Mouse (Mus musculus) lung, adult 18-20 months (tissue): ENCODE measurements around the gene Shprh.
"Not testable (repeated sequence)": the region's sequence is repeated elsewhere in the genome, so short reads cannot be mapped to it uniquely, and the experiment has no call there.

ENCODE experiments used
- DNase-seq, 2 experiments: peaks; one replicate each; pipeline ENCODE4 v3.0.0; 2022; ENCODE audit warnings: mixed read lengths in 2 of 2

Gene Shprh

DNA sequence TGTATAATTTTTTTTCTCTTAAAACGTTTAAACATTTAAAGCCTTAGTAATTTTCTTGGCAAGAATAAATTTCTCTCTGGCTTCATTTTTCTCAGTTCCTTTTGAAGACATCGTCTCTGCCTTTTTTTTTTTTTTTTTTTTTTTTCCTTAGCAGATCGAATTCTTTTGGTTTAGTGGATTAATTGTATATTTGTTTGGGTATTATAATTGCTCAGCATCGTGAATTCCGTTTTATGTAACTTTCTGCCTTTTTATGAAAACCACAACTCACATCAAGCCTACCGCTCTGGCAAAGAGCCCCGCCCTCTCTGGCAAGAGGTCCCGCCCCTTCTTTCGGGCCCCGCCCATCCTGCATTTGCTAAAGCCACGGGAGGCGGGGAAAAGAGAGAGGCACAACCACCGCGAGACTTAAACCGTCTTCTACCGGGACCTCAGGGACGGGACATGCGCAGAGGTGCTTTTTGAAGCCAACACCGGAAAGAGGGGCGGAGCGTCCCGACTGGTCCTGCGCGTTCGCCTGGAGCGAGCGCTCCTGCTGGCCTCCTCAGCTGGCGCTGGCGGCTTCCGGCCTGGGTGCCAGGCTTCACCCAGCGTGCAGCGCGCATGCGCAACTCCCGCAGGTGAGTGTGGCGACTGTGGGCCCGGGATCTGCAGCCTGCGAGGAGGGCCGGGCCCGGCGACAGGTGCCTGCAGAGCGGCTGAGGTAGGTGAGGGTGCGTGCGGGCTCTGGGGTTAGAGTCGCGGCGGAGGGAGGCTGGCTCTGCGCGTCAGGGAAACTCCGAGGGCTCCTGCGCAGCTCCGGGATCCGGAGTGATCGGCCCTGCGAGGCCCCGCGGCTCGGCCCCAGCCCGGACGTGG, at the start of gene Shprh:
TSS of gene Shprh (plus strand) at position 544 of the 858 bp plus-strand sequence.
- peak; percentile 99 for DNase-seq

DNA sequence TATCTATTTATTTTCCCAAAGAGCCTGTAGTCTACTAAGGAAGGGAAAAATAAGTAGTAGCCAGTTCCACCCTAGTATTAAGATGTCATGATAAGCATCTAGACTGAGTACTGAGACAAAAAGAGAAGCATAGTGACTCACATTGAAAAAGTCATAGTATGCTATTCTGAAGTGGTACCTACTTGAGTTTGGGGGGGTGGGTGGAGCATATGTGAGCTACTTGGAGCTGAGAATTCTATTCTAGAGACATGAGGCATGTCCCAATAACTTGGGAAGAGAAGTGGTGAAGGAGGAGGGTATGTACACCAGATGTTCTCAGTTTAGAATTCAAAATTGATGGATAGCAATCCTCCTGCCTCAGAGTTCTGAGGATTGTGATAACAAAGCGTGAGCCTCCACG, 27.4 kb upstream of the Shprh start:
- no peak for DNase-seq

DNA sequence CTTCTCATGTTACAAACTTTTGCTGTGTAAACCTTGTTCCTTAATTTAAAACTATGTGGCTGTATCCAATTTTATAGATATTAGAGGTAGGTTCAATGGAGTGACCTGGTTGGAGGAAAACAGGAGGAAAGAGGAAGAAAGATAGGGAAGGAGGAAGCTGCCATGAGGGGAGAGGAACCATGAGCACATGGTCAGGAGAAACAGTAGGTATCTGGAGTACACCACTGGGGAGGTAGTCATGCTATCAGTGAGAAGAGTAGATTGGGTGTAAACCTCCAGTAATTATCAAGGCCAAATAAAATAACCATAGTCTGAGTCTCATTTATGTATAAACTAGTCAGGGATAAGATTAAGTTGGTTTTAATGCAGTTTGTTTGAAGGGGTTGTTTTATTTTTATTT, 3.6 kb upstream of the Shprh start:
- DNase-seq, result no peak

DNA sequence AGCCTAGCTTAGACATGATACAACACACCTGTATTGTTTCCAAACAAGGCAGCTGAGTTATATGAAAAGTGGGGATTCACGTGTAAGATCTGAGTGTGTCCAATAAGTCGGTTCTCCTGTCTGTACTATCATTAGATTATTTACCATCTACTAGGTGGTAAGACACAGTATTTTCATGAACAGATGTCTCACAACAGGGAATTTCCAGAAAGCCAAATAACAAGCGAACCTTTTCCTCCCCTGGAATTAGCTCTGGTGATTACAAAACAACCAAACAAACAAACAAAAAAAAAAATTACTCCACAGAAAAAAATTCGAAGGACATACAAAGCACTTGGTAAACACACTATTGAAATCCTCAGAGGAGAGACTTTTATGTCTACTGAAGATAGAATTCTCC, 781 bp upstream of the Shprh start:
- no peak for DNase-seq

DNA sequence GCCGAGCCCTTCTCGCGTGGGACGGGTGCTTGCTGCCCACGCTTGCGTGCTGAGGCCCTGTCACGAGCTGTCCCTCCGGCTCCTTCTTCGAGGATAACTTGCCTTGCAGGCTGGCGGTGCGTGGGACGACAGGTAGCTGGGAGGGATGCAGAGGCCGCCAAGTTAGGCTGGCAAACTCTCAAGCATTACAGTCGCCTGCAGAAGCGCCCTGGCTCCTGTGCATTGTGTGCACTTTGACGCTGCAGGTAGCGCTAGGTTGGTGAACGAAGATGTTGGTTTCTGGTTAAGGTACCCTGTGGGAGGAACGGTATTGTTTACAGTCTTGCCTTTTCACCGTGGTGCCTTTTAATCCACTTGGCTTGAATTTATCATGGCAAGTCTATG, 507 bp downstream of the Shprh start:
- DNase-seq, result no peak

DNA sequence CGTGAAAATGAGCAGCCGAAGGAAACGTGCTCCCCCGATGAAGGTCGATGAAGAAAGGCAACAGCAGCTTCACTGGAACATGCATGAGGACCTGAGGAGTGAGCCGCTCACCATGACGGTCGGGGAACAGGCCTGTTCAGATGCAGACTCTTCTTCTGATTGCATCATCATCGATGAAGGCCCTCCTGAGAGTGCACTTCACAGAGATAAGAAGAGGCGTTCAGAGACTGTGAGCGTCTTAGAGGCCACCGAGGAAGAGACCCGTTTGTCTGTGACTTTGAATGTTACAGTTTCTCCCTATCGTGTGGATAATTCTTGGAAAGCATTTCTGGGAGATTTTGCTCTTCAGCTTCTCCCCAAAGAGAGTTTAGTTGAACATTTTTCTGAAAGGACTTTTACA, 2.4 kb downstream of the Shprh start:
- no peak for DNase-seq

DNA sequence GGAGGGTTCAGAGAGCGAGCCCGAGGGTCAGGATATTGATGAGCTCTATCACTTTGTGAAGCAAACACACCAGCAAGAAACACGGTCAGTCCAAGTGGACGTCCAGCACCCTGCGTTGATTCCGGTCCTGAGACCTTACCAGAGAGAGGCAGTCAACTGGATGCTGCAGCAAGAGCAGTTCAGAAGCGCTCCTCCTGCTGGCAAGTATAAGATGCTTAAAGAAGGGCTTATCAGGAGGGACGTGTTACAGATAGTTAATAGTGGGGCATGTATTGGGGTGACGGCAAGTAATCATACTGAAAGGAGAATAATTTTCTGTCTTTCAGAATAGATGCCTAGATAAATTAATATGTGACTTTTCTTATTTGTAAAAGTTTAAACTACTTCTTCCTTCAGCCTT, 7.8 kb downstream of the Shprh start:
- DNase-seq, result no peak

DNA sequence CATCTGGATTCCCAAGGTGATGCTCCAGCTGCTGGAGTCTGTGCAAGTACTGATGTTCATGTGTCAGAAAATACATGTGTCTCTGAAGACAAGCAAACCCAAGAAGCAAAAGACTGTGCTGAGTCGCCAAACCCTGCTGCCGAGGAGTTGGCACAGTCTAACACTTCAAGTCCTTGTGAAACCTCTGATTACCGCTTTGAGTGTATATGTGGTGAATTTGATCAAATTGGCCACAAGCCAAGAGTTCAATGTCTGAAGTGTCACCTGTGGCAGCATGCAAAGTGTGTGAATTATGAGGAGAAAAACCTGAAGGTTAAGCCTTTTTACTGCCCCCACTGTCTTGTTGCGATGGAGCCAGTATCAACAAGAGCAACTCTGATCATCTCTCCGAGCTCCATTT, 15.3 kb downstream of the Shprh start:
- no peak for DNase-seq

DNA sequence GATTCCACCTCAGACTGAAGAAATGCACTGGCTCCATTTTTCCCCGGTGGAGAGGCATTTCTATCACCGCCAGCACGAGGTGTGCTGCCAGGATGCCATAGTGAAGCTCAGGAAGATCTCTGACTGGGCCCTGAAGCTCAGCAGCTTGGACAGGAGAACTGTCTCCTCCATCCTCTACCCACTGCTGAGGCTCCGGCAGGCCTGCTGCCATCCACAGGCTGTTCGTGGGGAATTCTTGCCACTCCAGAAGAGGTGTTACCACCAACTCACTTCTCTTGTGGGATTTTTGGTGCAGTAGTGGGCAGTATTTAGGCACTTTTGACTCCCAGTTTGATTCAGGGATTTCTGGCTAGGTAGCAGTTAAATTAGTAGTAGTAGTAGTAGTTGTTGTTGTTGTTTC, 21.0 kb downstream of the Shprh start:
- no peak for DNase-seq

DNA sequence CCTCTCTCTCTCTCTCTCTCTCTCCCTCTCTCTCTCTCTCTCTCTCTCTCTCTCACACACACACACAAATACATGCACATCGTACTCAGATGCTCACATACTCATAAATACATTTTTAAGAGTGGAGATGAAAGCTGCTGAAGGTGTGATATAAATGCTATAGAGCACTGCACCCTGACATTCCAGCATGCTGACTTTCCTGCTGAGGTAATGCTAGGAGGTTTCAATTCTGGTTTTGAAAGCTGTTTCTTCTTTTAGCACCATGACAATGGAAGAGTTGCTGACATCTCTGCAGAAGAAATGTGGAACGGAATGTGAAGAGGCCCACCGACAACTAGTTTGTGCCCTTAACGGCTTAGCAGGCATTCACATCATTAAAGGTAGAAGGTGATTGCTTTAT, 22.4 kb downstream of the Shprh start:
- DNase-seq, result no peak

DNA sequence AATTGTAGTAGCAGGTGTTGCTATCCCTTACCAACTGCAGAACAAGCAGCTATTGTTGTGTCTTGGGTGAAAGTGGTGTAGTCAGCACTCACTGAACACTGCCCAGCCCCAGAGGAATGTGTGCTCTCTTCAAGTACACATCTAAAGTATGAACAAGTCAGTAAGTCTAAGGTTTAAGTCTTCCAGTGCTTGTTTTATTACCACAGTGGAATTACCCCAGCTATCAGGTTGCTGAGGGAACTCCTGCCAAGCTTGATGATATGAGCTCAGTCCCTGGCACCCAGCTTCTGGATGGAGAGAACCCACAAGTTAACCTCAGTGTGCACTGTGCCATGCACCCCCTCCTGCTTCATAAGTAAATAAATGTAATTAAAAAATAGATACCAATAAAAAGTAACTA, 23.3 kb downstream of the Shprh start:
- DNase-seq, result peak; percentile 5 to 22

DNA sequence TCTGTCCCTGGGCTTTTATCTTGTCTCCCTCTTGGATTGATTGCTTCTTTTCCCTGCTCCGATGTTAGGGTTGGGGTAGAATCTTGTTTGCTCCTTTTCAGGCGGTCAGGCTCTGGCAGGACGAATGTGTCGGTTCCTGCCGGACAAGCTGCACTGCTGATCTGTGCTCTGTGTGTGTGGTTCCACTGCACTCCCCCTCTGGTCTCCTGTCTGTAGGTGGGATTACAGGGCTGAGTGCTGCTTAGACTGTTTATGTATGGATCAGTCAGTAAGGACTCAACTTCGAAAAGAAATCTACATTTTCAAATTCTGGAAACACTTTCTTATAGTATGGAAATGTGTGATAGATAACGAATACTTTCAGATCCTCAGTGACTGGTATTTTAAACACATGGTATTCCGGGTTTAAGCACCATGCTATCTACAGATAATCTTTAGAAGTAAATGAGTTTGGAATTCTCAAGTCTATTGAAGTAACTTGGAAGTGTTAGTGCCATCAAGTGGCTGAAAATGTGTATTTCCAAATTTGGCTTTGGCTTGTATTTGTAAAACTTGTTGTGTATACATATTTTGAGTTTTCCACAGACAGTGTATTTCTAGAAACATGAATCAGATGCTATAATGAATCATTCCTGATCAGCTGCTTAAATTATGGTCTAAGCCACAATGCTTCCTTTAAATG, 26.7 kb downstream of the Shprh start:
- no peak for DNase-seq

DNA sequence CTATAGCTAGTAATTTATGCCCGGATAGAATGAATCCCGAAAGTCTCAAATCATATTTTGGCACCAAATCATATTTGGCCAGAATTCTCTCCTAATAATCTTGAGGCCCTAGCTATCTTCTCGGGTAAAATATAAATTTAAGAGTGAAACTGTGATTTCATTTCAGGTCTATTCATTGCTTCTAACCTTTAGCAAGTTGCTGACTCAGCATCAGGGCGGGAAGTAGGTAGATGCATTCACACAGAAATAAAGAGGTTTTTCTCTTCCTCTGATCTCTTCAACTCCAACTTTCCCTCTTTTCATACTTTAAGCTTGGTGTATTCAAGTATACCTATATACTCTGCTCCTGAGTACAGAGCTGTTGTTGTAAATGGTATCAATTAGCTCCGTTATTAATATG, 30.9 kb downstream of the Shprh start:
- DNase-seq, result no peak

DNA sequence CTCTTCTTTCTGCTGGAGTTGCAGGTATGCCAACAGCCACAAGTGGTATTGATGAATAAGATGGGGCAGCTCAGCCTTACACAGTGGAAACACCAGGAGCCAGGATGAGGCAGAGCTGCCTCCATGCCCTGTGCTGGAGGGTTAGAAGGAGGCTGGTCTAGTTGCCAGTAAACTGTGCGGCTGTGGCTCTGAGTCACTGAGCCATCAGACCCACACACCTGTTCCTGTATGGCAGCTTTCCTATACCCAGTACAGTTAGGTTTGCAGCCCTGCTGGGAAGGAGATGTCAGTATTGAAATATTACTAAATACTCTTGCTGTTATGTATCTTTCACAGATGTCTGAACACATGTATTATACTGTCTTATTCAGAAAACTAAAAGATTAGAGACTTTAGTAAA, 48.1 kb downstream of the Shprh start:
- DNase-seq, result no peak

DNA sequence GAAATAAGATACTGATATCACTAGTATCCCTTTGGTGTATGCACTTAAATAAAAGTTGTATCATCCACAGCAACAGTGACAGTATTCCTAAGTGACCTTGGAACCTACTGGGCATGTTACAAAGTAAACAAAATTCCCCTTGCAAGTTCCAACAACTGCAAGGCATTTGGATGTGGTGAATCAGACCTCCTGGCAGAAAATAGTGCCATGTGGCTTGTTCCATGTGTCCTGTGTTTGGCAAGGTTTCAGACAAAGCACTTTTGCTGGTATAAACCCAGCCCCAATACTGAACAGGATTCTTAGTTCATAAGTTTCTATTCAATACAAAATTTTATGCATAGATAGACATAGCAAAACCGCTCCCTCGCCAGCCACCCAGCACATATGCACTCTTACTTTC, 49.1 kb downstream of the Shprh start:
- no peak for DNase-seq

DNA sequence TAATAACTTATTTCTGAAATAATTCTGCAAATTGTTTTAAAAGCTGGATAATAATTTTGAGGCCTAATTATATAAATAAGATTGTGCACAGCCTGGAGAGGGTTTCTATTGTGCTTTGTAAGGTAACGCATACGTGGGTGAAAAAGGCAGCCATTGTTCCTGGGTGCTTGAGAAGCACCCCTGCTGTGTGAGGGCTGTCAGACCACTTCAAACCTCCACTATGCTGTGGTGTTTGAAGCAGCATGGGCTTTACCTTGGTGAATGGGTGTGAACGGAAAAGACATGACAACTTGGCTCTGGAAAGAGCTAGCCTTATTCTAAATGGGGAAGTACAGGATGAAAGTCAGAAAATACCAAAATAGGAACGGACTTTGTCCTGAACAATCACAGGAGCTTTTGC, 50.8 kb downstream of the Shprh start:
- DNase-seq, result no peak

DNA sequence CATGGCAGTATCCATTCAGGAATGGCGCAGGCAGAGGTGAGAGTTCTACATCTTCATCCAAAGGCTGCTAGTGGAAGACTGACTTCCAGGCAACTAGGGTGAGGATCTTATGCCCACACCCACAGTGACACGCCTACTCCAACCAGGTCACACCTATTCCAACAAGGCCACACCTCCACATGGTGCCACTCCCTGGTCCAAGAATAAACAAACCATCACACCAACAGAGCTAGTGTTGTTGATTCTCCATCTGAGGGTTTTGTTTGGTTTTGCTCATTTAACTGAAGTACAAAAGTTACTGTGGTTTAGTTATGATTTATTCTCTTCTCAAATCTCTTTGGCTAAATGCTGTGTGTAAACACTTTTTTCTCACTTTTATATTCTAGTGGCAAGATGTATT, 56.7 kb downstream of the Shprh start:
- not testable (repeated sequence) for DNase-seq

DNA sequence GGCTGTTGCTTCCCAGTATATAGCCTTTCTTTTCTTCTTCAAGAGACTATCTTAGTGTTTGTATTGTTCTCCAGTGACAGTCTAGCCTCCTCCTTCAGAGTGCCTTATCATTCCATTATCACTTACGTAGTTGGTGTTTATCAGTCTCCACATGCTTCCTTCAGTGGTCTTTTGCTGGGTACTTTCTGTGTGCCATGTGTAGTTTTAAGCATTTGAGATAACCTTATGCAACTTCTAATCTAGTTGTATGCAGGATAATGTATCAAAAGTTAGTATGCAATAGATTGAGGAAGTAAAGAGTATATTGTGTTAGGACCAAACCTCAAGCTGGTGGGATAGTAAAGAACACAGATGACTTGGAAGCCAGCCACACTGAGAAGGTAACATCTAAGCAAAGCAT, 59.4 kb downstream of the Shprh start:
- DNase-seq, result no peak

DNA sequence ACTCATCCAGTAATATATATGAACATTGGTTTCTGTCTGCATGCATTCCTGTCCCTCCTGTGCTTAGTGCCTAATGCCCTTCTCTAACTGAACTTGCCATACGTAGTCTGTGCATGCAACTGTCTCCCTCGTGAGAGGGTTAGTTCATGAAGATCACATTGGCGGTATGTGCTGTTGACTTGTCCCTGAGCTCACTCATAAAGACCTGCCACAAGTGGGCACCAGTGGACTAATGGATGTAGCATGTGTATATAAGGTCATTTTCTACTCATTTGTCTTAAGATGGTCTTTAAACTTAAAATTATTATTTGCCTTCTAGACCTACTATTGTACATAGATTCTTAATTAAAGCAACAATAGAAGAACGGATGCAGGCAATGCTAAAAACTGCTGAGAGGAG, 62.8 kb downstream of the Shprh start:
- DNase-seq, result no peak

DNA sequence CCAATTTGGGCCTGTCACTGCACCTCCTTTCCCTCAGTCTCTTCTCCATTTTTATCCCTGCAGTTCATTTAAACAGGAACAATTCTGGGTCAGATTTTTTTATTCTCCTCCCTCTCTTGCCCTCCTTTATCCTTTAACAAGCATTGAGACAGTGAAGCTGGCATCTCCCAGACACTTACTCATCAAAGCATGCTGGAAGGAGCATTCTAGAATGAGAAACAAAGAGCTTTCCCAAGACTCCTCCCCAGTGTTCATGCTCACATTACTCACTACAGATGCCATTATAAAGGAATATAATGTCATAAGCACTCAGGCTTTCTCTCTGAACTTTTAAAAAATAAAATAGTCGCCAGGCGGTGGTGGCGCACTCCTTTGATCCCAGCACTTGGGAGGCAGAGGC, 77.2 kb downstream of the Shprh start:
- no peak for DNase-seq

DNA sequence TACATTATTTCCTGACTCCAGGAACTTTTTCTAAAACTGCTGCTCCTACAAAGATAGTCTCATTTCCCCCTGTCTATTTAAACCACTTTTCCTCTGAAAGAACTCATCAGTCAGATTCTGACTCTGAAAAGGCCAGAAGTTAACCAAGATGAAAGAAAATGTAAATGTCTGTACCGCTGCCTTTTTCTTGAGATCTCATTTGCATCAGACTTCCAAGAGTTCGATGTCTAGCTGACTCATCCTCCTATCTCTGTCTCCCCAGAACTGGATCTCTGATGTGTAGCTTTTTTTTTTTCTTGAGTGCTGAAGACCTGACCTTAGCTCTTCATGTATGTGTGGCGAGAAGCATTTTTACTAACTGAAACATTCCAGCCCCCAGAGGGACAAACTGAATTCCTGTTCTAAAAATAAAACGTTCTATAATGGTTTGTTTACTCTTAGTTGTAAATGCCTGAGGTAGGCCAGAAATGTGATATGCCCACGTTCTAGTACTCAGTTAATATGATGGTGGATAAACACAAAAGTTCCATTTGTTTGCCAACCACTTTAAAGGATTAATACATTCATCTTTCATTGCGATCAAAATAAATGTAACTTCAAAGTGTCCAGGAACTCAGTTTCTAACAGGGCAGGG, 80.4 kb downstream of the Shprh start:
- DNase-seq, result no peak

DNA sequence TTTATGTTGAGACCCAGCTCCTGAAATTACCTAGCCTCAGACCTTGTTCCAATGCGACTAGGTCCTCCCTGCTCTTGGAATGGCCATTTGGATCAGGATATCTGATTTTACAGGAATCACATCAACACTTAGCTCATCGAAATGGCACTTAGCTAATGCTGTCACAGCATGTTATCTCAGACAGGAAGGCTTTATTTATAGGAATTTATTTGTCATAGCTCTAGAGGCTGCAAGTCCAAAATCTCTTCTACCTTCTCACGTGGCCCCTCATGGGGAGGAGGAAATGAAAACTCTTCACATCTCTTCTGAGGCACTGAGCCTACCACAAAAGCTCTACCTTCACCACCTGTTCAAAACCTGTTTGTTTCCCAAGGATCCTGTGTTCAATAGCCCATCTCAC, 84.0 kb downstream of the Shprh start:
- DNase-seq, result no peak

DNA sequence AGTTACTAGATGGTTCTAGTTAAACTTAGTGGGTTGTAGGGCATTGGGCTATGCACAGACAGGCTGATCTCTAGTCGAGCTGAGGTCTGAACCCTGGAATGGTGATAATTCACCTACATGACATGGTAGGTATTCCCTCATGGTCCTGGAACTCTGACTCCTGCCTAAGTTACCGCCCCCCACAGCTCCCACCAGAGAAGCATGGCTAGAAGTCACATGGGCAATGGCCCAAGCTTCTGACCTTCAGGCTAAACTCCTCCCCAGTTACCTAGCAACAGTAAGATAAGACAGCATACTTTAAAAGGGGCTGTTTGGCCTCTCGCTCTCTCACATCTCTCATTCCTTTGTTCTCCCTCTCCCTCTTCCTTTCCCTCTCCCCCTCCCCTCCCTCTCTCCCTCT, 93.8 kb downstream of the Shprh start:
- not testable (repeated sequence) for DNase-seq

DNA sequence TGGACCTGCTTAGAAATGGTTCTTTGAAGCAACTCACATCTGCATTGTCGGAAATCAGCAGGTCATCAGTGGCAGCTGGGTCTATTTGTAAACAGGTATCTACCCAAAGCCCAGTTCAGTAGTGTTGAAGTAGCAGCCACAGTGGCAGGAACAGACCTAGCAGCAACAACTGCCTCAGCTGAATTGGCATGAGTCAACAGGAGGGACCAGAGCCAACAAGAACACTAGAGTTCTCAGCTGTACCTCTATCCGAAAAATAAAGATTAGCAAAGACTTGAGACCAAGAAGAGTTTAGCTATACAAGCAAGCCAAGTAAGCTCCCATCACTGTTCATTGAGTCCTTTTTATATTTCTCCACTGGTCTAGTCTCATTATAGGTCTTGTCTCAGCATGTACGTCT, 99.0 kb downstream of the Shprh start:
- no peak for DNase-seq
